Mouse (Mus musculus) urinary bladder, postnatal 25 days (tissue): ENCODE results near the gene Mlip.
"Not testable (repeated sequence)": the region's sequence is repeated elsewhere in the genome, so short reads cannot be mapped to it uniquely, and the experiment has no call there.

ENCODE experiments used
- DNase-seq: peaks from one replicate; pipeline ENCODE4 v3.0.0; 2022; ENCODE audit warnings: low spot score

Mlip gene

DNA sequence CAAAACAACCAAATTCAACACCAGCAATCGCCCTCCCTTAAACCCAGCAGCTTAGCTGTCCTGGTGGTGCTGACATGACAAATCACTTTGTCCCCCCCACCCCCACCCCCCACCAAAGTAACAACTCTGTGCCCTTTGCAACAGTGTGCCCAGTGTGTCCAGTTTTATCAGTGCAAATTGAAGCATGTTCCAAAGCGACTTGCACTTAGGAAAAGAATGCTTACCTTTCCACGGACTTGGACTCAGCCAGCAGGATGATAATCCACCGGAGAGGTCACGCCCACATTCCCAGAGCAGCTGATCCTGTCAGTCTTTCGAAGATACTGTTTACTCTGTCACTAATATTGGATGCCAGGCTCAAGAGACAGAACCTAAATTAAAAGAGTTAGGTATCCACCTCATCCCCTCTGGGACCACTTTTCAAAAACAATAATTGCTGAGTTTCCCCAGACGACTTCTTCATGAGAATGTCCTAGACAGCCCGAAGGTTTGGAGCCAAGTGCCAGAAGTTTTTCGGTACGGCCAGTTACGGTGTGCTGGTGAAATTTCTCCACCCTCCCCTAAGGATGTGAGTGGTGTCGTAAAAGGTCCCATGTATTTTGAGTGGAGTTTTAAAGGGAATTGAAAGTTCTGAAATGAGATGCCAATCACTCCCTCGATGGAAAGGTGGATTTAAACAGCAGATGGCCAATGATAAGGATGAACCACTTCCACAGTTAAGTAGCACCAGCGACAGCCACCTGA lies at the start of gene Mlip:
Gene Mlip (minus strand): TSS at position 538 of the 744 bp plus-strand sequence.
- no peak for DNase-seq

DNA sequence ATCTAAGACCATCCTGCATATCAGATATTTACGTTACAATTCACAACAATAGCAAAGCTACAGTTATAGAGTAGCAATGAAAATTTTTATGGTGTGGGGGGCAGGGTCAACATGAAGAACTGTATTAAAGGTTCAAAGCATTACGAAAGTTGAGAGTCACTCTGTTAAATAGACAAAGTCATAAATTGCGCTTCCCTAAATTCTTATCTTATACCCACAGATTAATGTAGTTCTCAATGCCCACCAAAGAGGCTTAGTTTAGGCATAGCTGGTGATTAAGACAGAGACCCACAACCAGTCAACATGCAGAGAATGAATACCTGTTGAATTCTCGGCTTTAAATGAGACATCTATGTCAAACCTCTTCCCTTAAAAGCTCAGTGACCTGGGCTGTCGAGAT lies 47.0 kb upstream of the Mlip start:
- DNase-seq: no peak

DNA sequence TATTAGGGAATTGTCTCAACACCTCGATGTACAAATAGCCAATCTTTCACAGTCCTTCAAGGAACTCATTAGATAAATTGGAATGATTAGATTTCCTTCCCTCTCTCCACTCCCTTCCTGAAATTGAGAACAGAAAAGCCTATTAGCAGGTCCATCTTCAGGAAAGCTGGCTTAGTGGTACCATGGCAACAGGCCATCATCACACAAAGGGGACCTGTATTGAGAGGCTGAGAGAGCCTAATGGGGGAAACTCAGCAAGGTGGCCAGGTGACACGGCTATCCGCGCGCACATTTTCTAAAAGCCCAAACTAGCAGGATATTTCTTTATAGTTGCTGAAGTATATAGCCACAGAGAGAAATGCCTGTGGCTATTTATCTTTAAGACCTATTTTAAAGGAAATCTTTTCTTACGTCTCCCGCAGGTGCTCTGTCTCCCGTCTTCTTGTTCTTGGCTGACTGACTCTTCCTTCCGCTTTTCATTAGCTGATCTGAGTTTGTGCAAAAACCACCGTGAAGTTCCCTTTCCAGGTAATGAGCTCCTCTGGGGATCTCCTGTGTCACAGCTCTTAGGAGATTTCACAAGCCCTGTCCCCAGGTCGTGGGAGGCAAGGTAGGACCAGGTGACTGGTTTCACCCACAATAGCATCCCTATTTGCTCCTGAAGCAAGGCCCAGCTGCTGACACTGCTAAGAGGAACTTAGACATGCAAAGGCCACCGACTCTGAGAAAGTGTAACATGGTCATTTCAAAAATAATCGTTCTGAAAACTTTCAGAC lies 46.3 kb upstream of the Mlip start:
- no peak for DNase-seq

DNA sequence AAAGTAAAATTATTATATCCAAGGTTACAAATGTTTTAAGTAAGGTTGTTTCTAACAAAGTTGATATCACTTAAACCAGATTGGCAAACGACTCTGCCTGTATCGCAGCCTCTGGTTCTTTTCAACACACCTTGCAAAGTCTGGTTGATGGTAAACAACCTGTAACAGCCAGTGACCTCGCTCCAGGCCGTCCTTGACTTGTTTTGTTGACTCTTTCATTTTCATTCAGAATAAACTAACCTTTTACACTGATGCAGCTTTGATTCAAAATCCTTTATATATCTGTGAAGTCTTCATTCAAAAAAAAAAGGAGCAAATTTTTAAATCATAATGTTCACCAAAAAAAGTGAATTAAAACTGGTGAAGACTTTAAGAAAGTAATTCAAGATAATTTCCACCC lies 44.3 kb upstream of the Mlip start:
- no peak for DNase-seq

DNA sequence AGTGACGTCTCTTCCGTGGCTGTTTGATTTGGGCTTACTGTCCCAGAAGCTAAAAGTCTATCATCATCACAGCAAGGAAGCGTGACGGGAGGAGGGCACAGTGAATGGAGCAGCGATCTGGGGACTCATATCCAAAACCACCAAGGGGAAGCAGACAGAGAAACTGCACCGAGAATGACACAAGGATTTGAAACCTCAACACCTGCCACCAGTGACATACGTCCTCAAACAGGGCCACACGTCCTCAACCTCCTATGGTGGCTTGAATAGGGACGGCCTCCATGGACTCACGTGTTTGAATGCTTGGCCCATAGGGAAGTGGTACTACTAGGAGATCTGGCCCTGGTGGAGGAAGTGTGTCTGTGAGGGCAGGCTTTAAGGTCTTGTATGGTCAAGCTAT lies 38.5 kb upstream of the Mlip start:
- no peak for DNase-seq

DNA sequence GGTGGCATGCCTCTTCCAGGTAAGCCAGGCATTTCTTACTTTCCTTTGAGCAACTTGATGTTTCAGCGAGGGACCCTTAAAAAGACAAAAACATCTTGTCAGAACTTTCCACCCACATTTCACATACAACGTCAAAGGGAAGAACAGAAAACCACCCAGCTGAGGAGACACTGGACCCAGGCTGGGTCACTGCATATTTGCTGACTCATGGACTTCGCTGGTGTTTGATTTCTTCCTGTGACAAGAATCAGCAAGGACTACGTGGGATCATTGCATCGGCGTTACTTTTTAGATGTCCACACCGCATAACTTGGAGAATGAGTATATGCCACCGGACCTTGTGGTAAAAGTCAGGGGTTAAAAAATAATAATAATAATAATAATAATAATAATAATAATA lies 36.2 kb upstream of the Mlip start:
- no peak for DNase-seq

DNA sequence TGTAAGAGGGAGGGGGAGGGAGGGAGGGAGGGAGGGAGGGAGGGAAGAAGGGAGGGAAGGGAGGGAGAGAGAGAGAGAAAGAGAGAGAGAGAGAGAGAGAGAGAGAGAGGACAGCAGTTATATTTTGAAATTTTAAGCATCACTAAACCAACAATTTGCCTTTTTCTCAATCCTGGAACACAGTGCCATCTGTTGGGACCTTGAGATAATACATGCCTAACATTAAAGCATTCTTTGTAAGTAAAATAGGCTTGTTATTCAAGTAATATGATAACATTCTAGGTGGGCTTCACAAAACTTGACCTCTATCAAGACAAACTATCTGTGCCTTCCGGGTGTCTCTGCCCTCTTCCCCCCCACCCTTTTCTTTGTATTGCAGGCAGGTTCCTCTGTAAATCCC lies 34.0 kb upstream of the Mlip start:
- DNase-seq: no peak

DNA sequence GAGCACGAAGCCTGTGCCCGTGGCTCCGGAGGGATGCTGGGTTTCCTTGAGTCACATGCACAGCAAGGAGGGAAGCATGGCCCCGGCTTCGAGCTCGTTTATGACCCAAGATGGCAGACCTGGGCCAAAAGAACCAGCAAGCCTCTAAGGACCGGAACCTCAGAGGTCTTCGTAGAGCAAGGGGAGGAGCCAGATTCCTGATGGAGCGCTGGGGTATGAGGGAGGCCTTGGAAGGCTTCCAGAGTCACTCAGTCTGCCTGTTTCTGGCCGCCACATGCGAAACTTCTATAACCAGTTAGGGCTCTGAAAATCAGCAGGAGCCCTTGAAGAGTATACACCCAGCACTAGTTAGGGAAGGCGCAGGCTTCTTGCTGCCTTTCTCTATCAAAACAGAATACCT lies 32.8 kb upstream of the Mlip start:
- DNase-seq: no peak

DNA sequence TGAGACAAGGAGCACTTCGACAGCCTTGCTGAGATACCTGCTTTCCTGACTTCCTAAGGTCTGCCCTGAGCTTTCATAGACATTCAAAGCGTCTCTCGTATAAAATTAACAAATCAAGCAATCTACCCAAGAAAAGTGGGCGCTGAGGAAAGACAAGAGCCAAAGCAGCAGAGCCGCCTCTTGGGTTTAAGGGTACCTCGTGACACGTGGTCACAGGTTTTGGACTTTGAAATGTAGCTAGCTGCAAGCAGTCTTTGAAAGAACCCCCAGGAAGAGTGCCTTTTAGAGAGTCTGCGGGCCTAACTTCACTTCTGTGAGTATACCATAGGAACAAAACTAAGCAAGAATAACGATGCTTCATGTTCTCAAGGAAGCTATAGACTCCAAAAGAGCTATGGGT lies 31.9 kb upstream of the Mlip start:
- DNase-seq: no peak

DNA sequence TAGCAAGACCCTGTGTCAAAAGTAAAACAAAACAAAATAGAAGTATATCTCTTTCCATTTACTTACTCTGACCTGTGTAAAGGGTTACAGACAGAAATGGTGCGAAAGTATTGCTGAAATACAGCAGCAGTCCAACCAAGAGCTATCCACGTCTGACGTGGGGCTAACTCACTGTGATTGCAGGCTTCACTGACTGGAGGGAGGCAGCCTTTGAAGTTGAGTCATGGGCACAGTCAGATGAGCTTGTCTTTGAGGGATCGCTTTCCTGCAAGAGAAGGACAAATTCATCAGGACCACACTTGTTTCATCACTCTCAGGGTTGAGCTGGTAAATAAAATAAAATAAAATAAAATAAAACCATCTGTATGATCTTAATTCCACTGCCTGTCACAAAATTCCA lies 31.2 kb upstream of the Mlip start:
- DNase-seq: no peak

DNA sequence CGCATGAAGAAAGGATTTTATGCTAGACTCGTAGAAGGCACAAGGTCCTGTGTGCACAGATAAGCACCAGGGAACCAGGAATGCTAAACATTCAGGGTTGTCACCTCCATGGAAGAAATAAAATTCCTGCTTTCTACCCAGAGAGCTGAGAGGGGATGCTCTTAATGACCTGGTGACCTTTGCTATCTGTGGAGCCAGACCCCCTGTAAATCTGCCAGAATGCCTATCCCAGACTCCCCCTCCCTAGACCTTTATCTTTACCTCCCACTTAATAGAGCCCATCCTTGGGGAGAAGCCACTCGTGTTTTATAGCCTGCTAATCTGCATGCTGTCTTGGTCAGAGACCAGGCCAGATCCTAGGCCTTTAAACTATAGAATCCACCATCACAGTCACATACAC lies 29.7 kb upstream of the Mlip start:
- DNase-seq: no peak

DNA sequence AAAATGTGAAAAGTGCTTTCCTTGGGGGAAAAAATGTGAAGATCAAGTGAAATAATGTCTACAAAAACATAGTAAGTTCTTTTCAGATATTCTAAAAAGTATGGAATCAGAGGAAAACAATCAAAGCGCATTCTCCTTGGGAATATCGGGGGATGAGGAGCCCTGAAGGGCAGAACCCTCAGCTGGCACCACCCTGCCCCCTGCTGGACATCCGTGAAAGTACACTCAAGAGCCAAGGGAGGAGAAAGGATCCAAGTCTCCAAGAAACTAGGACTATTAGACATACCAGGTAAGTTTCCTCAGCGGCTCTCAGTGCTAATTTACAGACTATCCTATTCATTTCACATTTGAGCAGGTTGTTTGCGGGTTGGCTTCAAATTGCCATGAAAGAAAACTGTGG lies 28.8 kb upstream of the Mlip start:
- DNase-seq: peak; percentile 78

DNA sequence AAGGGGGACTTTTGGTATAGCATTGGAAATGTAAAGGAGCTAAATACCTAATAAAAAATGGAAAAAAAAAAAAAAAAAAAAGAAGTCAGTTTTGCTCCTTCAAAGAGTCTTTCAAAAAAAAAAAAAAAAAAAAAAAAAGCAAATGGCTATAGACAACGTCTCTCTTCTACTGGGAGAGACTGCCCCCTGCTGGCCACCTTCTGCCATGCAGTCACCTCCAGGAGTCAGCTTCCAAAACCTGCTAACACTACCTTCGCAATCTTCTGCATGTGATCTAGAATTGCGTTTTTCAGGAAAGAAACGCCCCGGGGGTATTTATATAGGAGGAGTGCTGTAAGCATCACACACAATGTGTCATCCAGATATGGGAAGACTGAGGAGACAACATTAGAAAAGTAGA lies 26.9 kb upstream of the Mlip start:
- peak; percentile 80 for DNase-seq

DNA sequence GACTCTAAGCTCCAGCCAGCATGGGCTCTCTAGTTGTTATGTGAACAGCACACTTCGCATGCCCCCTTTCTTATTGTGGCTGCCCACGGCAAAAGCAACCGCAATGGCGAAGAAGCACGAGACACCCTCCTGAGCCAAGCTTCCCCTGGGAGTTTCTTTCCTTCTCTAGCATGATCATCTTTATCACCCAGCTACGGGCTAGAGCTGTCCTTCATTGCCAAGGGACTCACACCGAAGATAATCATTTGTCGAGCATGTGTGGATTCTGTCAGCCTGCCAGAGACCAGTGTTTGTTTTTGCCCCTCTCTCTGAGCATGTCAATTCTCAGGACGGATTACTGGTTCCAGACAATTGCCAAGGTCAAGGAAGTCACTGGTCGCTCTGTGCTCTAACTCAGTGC lies 24.9 kb upstream of the Mlip start:
- no peak for DNase-seq

DNA sequence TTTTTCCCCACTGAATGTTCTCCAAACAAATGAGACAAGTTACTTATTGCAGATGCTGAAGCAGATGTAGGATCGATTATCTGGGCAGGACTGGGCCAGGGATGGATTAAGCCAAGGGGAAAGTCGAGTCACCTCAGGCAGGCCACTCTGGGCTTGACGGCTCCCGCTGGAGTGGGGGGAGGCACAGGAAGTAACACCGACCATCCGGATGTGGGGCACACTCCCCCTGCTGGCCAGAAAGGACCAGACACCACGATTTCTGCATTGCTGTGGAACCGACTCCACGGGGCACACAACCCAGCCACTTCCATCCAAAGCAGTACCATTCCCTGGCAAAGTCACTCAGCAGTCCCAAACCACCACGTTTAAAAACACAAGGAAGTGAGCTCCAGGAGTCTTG lies 24.3 kb upstream of the Mlip start:
- peak; percentile 16 for DNase-seq

DNA sequence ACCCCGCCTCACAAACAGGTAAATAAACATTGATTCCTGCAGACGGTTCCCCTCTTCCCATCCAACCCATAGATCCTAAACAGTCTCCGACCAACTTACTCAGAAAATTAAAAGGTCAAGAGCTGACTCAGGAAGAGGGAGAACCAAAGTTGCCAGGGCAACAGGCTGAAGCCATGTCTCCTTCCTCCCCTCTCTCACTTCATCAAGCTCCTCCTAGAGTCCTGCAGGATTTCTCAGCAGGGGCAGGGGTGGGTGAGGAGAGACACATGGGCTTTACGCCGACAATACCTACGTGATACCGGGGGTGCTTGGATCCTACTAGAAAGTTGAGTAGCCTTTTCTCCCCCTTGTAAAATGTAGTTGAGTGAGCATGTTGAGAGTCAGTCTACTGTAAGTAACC lies 23.8 kb upstream of the Mlip start:
- no peak for DNase-seq

DNA sequence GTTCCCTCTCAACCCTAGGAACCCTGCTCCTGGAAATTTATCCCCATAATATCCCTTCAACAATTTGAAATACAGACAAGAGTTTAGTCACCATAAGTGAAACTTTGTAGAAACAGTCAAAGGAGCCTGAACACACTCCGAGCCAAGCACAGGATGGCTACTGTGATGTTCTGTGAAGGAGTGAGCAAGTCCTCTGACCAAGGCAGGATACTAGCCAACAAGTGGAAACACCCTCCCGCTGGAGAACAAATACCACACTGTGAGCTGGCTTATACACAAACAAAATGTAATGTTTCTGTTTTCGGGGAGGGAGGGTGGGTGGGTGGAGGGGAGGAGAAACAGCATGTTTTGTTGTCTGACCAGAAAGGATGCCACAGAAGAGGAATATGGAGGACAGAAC lies 17.9 kb upstream of the Mlip start:
- DNase-seq: no peak

DNA sequence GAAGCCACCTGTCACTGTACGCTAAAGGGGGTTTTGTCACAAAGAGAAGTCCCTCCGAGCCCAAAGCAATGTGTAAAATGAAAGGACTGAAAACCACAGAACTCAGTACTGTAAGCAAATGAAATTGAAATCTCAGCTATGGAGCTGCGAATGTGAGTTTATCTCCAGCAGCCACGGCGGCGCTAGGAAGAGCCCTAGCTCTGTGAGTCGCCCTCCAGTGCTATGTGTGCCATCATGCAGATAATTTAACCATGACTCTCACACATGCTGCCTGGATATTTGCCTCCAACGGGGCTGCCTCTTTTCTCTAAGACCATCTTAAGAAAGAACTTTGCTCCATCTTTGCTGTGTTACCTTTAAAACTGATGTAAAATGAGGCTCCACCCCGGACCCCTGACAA lies 16.5 kb upstream of the Mlip start:
- no peak for DNase-seq

DNA sequence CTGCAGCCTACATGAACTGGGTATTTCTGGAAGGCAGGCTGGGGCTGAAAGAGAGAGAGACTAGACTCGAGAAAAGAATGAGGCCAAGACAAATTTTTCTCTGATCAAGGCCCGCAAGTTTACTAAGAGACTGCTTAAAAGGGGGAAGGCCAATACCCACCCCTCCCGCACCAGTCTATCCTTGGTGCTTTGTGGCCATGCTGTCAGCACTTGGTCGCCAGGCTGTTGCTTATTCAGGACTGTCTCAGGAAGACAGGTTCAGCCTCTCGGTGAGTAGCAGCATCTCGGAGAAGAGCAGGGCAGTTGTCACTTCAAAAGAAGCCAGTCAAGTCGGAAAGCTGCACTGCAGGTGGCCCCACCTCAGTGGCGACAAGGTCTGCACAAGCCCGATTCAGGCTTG lies 11.9 kb upstream of the Mlip start:
- not testable (repeated sequence) for DNase-seq

DNA sequence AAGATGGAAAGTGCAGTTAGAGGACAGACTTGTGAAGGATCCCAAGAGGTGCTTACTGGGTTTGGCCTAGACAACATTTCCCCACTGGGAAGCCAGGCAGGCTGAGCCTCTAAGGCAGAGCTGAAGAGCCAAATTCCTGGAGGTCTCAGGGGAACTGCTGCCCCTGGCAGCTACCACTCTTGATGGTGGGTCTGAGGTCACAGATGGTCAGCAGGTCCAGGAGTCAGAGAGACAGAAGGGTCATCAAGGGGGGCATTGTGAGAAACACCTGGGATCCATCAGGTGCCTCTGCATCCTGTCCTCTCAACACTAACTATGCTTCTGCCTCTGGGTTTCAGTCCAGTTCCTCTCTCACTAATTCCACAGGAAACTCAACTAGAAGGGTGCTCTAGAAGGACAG lies 10.1 kb upstream of the Mlip start:
- no peak for DNase-seq

DNA sequence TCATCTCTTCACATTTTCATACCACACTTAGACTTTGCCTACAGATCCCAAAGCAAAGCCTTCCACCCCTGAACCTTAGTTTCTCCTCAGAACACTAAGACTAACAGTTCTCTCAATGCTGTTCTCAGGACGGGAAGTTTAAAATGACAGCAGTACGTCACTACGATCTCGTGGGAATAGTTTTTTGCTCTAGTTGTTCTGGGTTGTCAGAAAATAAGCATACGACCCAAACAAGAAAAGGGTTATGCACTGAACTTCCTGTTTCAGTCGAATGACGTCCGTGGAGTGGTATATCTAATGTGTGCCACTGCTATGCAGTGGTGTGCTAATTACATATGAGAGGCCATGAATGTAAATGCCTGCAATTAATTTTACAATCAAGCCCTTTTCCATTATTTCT lies 7.9 kb upstream of the Mlip start:
- DNase-seq: no peak

DNA sequence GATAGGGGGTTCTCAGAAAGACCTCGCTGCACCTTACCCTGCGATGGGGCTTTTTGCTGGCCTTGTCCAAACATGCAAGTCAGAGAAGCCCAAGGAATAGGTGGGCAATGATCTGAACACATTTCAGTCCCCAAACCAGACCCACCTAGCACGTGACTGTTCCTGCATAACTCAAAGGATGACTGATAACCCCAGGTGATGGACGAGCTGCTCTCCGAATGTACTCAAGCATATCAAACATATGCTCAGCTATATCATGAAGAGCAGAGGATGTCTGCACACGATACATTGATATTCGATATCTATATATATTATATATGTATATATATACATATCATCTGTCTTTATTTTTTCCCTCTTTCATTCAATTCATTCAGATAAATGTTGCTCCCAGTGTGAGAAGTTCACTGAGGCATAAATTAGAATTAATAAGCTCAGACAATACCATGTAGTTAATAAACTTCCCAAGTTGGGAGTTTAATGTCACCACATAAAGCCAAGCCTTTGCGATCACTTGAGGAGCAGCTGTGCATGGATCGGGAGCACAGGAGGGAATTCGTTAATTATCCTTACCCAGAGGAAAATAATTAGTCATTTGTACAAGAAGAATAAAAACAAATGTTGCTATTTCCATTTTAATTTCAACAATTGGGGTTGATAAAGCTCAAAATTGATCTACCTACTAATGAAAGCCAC lies 6.7 kb upstream of the Mlip start:
- DNase-seq: no peak

DNA sequence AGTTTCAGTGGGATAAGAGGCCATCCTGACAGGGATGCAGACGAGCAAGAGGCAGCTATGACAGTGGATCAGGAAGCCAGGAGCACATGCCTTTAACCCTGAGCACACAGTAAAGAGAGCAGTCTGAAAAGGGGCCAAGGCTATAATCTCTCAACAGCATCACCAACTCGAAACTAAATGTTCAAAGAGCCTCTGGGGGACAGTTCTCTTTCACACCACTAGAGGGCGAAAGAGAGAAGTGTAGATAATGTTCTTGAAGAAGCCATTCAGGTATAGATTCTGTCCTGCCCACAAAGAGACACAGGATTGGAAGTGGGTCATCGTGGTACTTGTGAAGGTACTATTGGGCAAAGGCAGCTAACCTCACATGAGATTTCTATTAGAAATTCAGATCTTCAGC lies 1.2 kb upstream of the Mlip start:
- no peak for DNase-seq
